Mouse (Mus musculus) urinary bladder, adult 18-20 months (tissue): ENCODE data around the gene Erg28.
A peak's percentile ranks its signal among the peaks of the same experiment; 100 is the strongest.

Experiments
- DNase-seq, 2 experiments: peaks; one replicate each; pipeline ENCODE4 v3.0.0; 2022; ENCODE audit warnings: low spot score in 2 of 2, mixed read lengths in 2 of 2

Erg28 gene

DNA sequence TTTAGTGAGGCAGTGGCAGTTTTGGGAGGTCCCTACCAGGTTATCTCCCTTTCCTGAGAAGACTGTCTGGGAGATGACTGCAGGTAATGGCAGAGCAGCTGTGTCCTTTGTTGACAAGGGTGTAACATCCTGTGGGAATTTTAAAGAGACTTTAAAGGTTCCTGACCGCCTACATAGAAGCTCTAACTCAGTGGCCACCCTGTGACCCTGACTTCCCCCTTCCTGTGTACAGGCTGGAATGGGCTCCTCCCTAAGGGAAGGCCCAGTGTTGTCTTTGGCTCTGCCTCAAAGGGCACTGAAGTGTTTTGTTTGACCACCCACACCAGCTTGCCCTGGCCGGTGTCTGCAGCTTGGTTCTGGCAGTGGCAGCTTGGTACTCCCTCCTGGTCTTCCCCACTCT lies 10.8 kb downstream of the Erg28 start:
- no peak for DNase-seq

DNA sequence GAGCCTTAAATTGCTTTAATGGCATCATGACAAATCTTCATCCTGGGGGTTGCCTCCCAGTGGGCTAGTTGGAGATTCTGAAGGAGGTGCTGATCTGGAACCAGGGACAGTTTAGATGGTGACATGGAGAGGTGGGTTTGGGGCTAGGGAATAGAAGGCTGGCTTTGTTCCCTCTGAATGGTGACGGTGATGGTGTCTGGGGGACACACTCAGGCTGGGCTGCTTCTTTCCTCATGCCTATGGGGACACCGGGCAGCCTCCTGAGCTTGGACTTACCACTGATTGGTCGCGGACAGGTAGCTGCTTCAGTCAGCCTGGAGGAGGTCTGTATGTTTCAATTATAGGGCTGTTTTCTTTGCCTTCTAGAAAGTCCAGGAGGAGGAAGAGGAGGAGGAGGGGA lies 12.7 kb downstream of the Erg28 start:
- DNase-seq = no peak

DNA sequence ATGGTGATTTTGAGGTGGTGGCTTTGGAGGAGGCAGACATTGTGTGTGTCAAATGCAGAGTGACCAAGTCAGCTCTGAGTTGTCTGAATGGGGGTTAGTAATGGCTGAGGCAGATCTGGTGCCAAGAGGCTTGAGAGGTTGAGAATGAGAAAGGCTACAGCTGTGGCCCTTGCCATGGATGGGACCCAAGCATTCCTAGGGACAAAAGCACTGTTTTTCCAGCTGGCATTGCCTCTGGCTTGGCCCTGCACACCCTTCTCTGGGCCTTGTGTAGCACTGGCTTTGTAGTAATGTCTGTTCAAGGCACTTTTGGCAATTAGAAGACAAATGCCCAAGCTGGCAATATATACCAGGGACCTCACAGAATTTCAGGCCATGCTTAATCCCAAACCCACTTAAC lies 13.4 kb downstream of the Erg28 start:
- DNase-seq = no peak

DNA sequence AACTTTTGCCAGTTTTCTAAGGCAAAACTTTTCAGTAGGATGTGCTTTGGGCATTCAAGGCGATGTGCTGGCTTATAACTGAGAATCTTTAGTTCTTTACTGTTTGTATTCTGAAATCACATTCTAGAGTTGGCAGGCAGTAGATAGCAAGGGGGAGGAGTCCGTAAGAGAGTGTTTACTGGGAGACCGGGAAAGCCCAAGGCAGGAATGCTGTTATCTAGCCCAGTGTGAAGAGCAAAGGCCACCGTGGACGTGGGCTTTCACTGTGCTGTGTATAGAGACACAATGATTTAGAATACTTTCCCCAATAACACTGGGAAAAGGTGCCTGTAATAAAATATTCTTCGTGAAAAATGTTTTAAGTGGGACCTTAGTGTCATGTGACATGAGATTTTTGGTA lies 14.6 kb downstream of the Erg28 start:
- DNase-seq = no peak

DNA sequence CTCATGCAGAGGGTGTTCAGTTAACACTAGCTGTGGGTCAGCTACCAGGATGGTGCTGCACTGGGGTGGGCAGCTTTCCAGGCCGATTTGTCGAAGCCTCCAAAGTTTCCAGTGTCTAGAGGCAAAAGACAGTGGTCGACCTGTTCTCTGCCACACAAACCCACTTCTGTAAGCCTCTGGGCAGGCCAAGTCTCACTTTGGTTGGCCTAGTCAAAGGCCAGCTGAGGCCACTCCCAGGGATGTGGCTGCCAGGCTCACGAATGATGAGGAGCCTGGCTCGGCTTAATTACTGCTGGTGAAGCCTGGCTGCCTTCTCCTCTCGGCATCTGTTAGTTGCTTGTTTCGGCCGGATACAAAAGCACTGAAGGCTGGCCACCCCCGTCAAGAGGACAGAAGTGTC lies 24.3 kb downstream of the Erg28 start:
- DNase-seq = no peak

DNA sequence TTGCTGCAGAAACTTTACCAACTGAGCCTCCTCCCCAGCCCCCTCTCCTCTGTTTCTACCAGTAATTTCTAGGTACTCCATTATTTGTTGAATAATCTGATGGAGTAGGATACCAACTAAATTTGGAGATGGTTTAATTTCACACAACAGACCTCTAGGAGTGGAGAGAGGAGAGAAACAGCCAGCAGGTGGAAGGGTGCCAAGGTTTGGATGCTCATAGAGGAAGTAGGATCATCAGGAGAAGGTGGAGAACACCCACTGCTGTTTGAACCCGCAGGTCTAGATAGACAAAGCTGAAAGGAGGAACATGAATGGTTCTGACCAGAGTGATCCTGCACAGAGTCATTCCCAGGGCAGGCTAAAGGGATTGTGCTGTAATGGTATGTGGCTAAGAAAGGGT lies 28.8 kb downstream of the Erg28 start:
- DNase-seq = no peak

DNA sequence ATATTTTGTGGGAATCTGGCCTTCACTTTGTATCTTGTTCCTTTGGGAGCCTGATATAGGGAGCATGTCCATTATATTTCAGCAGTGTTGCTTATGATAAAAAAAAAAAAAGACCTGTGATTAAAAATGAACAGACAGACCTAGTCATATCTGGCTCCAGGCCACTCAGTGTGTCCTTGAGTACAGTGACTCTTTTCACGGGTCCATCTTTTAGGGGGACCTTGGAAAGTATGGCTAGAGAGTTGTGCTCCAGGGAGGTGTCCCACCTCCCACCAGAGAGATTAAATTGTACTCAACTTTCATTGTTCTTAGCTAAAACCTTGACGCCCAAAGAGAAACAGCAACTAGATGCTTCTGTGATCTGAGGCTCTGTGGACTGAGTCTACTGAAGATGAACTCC lies 30.3 kb downstream of the Erg28 start:
- DNase-seq = no peak

DNA sequence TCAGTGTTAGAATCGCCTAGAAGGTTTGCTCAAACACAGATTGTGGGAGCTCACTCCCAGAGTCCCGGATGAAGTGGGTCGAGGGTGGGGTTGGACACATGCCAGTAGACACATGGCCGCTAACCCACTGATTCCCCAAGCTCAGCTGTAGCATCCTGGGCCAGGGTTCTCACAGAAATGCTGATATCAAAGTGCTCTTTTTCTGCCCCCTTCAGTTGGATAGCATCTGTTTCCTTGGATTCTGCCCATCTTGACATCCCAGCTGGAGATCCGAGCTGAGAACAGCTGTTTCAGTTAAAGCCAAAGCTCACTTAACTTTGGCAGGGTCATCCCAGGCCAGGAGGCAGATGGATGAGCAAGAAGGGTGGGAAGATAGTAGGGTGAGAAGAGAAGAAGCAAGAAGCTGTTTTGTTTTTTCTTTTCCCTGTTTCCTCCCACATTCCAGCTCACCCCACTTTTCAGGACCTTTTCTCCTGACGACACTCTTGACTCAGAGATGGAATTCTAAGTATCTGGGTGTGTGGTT lies 31.5 kb downstream of the Erg28 start:
- peak in 1 of 2 experiments; percentile 15 for DNase-seq

DNA sequence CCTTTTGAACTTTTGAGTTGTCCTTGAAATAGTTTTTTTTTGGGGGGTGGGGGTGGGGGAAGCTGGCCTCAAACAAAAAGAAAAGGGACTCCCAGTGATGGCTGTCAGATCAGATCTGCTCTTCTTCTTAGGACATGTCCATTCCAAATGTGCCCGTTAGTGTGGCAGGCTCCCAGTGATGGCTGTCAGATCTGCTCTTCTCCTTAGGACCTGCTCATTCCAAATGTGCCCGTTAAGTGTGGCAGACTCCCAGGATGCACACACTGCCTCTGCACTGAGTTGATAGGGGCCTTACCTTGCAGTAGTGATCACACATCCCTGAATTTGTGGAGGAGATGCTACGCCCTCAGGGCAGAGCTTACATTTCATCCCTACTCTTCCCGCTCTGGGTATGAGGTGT lies 32.2 kb downstream of the Erg28 start:
- no peak for DNase-seq

DNA sequence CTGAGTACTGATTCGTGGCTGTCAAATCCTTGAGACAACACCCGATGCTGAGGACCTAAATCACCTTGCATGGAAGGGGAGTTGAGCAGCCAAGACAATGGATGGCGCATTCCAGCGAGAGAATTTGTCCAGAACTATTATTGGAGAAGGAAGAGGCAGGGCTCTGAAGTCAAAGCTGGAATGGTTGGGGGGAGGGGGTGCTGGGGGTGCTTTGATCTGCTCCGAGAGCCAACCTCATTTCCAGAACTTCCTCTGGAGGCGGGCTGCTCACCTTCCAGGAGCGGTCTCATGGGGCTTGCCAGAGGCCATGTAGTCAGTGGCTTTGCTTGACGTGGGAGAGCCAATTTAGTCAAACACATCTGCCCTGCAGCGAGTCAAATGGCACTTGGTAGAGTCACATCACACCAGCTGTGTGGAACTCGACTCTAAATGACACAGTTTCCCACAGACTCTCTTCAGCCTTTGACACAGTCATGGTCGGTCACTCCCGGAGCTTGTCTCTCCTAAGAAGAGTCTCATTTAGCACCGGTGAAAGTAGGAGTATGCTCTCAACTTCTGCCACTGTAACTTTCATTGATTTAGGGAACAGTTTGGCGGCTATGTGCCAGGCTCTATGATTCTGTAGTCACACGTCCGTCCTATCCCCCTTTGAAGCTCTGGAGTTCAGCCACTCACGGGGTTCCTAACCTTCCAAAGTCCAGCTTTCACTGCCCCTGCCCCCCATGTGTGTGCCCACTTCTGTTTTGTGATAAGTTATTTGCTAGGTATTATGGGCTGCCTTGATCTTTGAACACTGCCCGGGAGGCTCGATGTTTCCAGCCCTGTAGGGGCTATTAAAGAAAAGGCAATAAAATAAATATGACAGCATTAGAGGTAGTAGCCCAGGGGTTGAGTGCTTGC lies 39.2 kb downstream of the Erg28 start:
- DNase-seq = no peak

DNA sequence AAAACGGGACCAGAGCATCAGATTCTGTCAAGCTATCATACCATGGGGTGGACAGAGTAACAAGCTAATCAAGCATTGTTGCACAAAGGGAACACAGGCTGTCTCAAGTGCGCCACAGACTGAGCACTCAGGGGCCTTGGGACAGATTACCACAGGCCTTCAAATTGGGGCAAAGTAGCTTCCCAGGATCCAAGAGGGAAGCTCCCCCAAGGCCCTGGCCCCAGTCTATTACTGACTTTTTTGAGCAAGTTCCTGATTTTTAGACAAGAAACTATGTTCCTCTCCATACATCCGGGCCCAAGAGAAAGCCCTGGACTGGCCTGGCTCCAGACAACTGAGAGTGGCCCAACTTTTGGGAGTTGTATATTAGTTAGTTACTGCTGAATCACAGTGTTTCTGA lies 42.7 kb downstream of the Erg28 start:
- no peak for DNase-seq

DNA sequence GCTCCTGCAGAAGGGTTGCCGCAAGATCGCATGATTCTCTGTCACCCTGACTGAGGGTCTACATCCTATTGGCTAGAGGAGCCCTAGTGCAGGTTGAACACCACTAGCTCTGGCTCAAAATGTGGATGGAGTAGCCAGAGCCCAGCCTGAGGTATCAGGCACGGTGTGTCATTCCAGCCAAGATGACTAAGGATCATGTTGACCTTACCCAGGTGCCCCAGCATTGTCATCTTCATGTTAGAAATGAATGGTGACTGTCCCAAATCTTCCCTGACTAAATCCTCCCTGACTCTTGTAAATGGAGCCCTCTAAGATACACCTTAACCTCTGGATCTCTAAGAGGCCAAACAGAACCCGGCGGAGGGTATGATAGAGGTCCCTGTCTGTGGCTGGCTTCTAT lies 44.6 kb downstream of the Erg28 start:
- no peak for DNase-seq

DNA sequence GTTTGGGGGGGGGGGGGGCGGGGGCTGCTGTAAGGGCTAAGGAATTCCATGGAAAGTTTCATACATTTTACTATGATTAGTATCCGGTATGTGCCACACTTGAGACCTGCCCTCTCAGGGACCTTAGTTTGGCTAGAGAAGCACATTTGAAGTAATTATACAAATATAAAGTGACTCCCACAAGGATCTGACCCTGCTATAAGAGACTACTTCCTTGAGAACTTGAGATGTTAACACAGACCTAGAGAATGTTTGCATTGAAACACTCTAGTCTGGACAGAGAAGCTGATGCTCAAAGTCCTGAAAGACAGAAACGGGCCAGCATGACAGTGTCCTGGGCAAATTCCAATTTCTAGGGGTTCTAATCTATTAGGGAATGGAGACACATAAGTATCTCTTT lies 45.4 kb downstream of the Erg28 start:
- no peak for DNase-seq

DNA sequence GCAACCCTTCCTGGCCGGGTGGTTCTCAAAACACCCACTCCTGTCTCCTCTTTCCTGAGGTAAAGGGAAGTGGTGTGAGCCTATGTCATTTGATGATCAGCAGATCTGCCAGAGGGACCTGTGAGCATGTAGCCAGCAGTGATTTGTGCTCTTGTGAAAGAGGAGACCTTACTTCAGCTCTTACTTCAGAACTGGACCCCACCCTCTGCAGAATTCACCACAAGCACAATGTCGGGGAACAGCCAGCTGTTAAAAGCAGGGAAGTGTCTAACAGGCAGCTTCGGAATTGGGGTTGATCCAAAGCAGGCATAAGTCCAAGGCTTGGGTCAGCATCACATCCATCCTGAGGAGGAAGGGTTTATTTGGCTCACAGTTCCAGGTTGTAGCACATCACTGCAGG lies 53.0 kb downstream of the Erg28 start:
- DNase-seq = no peak

DNA sequence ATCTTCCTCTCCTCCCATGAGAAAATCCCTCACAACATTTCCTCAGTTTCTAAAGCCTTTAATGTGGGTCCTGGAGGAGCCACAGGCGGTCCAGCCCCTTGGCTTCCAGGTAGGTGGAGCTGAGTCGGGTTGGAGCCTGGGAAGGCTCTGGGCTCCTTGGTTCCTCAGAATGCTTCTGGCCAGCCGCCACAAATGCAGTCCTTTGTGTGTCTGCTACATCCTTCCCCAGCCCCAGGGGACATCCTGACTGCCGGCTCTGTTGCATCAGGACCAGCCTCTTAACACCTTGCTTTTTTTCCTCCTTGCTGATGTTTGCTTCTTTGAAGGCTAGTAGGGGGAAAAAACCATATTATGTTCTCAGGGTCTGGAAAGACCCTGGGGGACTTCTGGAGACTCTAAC lies 56.6 kb downstream of the Erg28 start:
- no peak for DNase-seq

DNA sequence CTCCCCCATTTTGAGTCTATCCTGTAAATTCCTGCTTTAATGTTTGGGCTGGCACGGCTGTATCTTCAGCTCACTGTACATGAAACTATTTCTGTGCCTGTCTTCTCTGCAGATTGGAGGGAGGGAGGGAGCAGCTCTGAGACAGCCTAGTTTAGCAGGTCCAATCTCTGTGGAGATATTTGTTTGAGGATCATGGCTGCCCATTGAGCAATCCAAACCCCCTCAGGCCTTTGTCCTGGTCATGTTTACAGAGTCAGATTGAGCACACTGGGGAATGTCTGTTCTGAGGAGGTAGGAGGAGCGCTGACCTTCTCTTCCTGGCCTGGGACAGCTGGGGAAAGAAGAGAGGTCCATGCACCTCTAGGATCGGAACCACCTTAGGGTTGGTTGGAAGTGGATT lies 58.1 kb downstream of the Erg28 start:
- no peak for DNase-seq
